Mouse (Mus musculus) myocyte (in vitro differentiated cells): Measurements from ENCODE around the gene Braf.

ENCODE experiments used
- E2F4 ChIP-seq: IDR thresholded peaks from one replicate; pipeline ENCODE4 v1.6.1; 2011; ENCODE audit warnings: mild to moderate bottlenecking, control low read depth, moderate library complexity; ENCODE audit not compliant: insufficient read depth
- MAX ChIP-seq: IDR thresholded peaks from one replicate; pipeline ENCODE4 v1.6.1; 2011; ENCODE audit warnings: low read depth, mild to moderate bottlenecking, control low read depth
- MYOD1 ChIP-seq, 3 experiments: IDR thresholded peaks; one replicate each; pipeline ENCODE4 v1.6.1; 2011; ENCODE audit warnings: control low read depth in 2 of 3, low read depth in 2 of 3, mild to moderate bottlenecking in 2 of 3, moderate library complexity in 1 of 3; ENCODE audit not compliant: insufficient read length in 2 of 3, control insufficient read depth in 1 of 3
- POLR2A ChIP-seq: IDR thresholded peaks from one replicate; pipeline ENCODE4 v1.6.1; 2011; ENCODE audit warnings: low read depth, mild to moderate bottlenecking, control low read depth, moderate library complexity; ENCODE audit not compliant: insufficient read length
- POLR2AphosphoS2 ChIP-seq: IDR thresholded peaks from one replicate; pipeline ENCODE4 v1.6.1; 2011; ENCODE audit warnings: low read depth, control low read depth; ENCODE audit not compliant: insufficient read length
- REST ChIP-seq: IDR thresholded peaks from one replicate; pipeline ENCODE4 v1.6.1; 2011; ENCODE audit warnings: mild to moderate bottlenecking, control low read depth, moderate library complexity; ENCODE audit not compliant: insufficient read depth, insufficient read length
- SRF ChIP-seq: IDR thresholded peaks from one replicate; pipeline ENCODE4 v1.6.1; 2011; ENCODE audit warnings: low read depth; ENCODE audit not compliant: control insufficient read depth, insufficient read length
- USF1 ChIP-seq: IDR thresholded peaks from one replicate; pipeline ENCODE4 v1.6.1; 2011; ENCODE audit warnings: low read depth, mild to moderate bottlenecking, control low read depth, moderate library complexity

GRCm38 (mm10) chr6:39604565-39604964 is 120.7 kb downstream of the Braf start:
- no peak for TF ChIP-seq POLR2A
- TF ChIP-seq REST, result no peak
- TF ChIP-seq E2F4, result no peak
- no peak for TF ChIP-seq POLR2AphosphoS2
- TF ChIP-seq USF1, result no peak
- no peak for TF ChIP-seq MYOD1 (IDR thresholded peaks at IDR 0.05; ENCODE audit: control insufficient read depth in 1 of 3, insufficient read length in 2 of 3, low read depth in 2 of 3)
- no peak for TF ChIP-seq MAX
- no peak for TF ChIP-seq SRF
